7 mouse cellular contexts compared by ENCODE assay signal in genomic region chr4:106911246-106911801, GRCm38 (mm10). TPM values are rescaled to one million over a fixed set of nuclear protein-coding genes. Genes with fewer than 3 reads are reported as not detected.
DNase-seq lines count a peak whose midpoint lies in the region; ATAC-seq lines count a peak whose summit lies in the region.

No protein-coding gene starts in this region.

- peak overlapping the region; percentile 97 for H3K27ac ChIP-seq in intestine, embryonic 16.5 days (ENCODE audit: low read length)
- H3K27ac ChIP-seq in midbrain, embryonic 11.5 days (ENCODE audit: low read depth, low read length): peak overlapping the region; percentile 99

- H3K36me3 ChIP-seq in intestine, embryonic 16.5 days (ENCODE audit: control insufficient read depth, insufficient read depth, low read length): 0 out of 2 replicates have a peak, but pooled peaks cover 3% of the 10 kb centered on the region
- H3K36me3 ChIP-seq in midbrain, embryonic 11.5 days (ENCODE audit: control insufficient read depth, insufficient read depth, low read length): peaks cover 15% of the 10 kb centered on the region

- H3K9me3 ChIP-seq in intestine, embryonic 16.5 days (ENCODE audit: control insufficient read depth, low read length): no peaks in the 10 kb centered on the region
- no peaks in the 10 kb centered on the region for H3K9me3 ChIP-seq in midbrain, embryonic 11.5 days (ENCODE audit: control insufficient read depth, low read length)

- peak overlapping the region; percentile 98 for H3K9ac ChIP-seq in intestine, embryonic 16.5 days (ENCODE audit: low read depth, low read length)
- peak overlapping the region; percentile 100 for H3K9ac ChIP-seq in midbrain, embryonic 11.5 days (ENCODE audit: low read length)

- H3K4me2 ChIP-seq in intestine, embryonic 16.5 days (ENCODE audit: low read depth, low read length): peak overlapping the region; percentile 88
- peak overlapping the region; percentile 98 for H3K4me2 ChIP-seq in midbrain, embryonic 11.5 days

- DNase-seq in adrenal gland, adult 18-20 months (ENCODE audit: low spot score in 2 of 2): peak; percentile 93 to 97
- peak; percentile 97 for DNase-seq in embryo, embryonic 11 days
- DNase-seq in gastrocnemius, postnatal 36 days: peak; percentile 88 to 91
- DNase-seq in left cerebral cortex, postnatal 36 days (ENCODE audit: low spot score in 2 of 2): peak; percentile 93 to 97
- DNase-seq in midbrain, embryonic 11.5 days (ENCODE audit: low spot score, missing footprints): peak; percentile 98
- peak; percentile 88 for DNase-seq in right cerebral cortex, postnatal 4 days

- H3K4me3 ChIP-seq in intestine, embryonic 16.5 days (ENCODE audit: low read length): peak overlapping the region; percentile 99
- H3K4me3 ChIP-seq in midbrain, embryonic 11.5 days (ENCODE audit: low read depth, low read length): peak overlapping the region; percentile 100

- H3K27me3 ChIP-seq in intestine, embryonic 16.5 days (replicated peaks; ENCODE audit: control insufficient read depth, insufficient read depth, low read length): no peaks in the 10 kb centered on the region
- H3K27me3 ChIP-seq in midbrain, embryonic 11.5 days (ENCODE audit: control insufficient read depth, insufficient read depth, low read length): no peaks in the 10 kb centered on the region

- intact Hi-C loops in gastrocnemius, postnatal 36 days (cut with DNase I): loop anchor here (1.0 to 5.0 kb wide), 2 partner anchors 78 to 251 kb away; no protein-coding TSS in a partner anchor
- intact Hi-C loops in left cerebral cortex, postnatal 36 days (cut with DNase I): loop anchor here (2.0 to 10.0 kb wide), 5 partner anchors 41 to 297 kb away; partner anchors contain the start of genes Cyb5rl, Lexm and Mrpl37

- peaks cover 42% of the 10 kb centered on the region for H3K4me1 ChIP-seq in intestine, embryonic 16.5 days (ENCODE audit: control insufficient read depth, insufficient read depth, low read length)
- H3K4me1 ChIP-seq in midbrain, embryonic 11.5 days (ENCODE audit: control insufficient read depth, insufficient read depth, low read length): peaks cover 46% of the 10 kb centered on the region

- under 1% methylated on average over 84 of the region's 89 CpGs for WGBS in intestine, embryonic 16.5 days
- under 1% methylated on average over 59 of the region's 89 CpGs for WGBS in midbrain, embryonic 11.5 days

- peak; percentile 90 for ATAC-seq in intestine, embryonic 16.5 days
- peak; percentile 87 for ATAC-seq in midbrain, embryonic 11.5 days (ENCODE audit: low FRiP score)

RNA-seq across cellular contexts. Expression of gene Ssbp3, which starts 0.8 kb away (rescaled TPM):
- total RNA-seq in adrenal gland, adult 18-20 months (2021): 10 to 100 TPM; 70.5 to 75.9 TPM
- total RNA-seq in gastrocnemius, postnatal 36 days (2021): 10 to 100 TPM; 21.3 to 25.6 TPM
- 38.0 and 53.4 TPM in 2 replicates for polyA plus RNA-seq in intestine, embryonic 16.5 days (2015; fragmentation: Nextera tagmentation; extraction: Ambion mirVana)
- total RNA-seq in left cerebral cortex, postnatal 36 days (2021): 100 to 1,000 TPM; 160 to 182 TPM
- polyA plus RNA-seq in midbrain, embryonic 11.5 days (2014; fragmentation: Nextera tagmentation; extraction: Ambion mirVana): 124 and 132 TPM in 2 replicates

Comparison
In these comparisons a context has a peak if more than half of its experiments do, and no peak if none do; other contexts are left out.
1. Peak in every context shown above with its lines: DNase-seq, ATAC-seq, H3K4me3 ChIP-seq and H3K27ac ChIP-seq.